Mouse (Mus musculus) thymus, postnatal 25 days (tissue): ENCODE data around the gene Cdhr1.
"Not testable (repeated sequence)": the region's sequence is repeated elsewhere in the genome, so short reads cannot be mapped to it uniquely, and the experiment has no call there.

Experiments used
- DNase-seq: peaks from one replicate; pipeline ENCODE4 v3.0.0; 2022

Cdhr1 gene

GRCm38 (mm10) chr14:37097956-37098530 lies at the start of gene Cdhr1:
TSS of gene Cdhr1 (minus strand) at chr14:37098347.
- no peak for DNase-seq

GRCm38 (mm10) chr14:37139051-37139710 lies 41.0 kb upstream of the Cdhr1 start:
- DNase-seq: no peak

GRCm38 (mm10) chr14:37137596-37137995 lies 39.4 kb upstream of the Cdhr1 start:
- DNase-seq: not testable (repeated sequence)

GRCm38 (mm10) chr14:37136110-37136509 lies 38.0 kb upstream of the Cdhr1 start:
- no peak for DNase-seq

- no peak for DNase-seq
Measured at GRCm38 (mm10) chr14:37135671-37136070, 37.5 kb upstream of the Cdhr1 start.

- DNase-seq: peak; percentile 97
Measured at GRCm38 (mm10) chr14:37135127-37135593, 37.0 kb upstream of the Cdhr1 start, which contains the start of gene Ghitm. TSS of gene Ghitm (minus strand) at chr14:37135272.

- no peak for DNase-seq
Measured at GRCm38 (mm10) chr14:37134304-37135126, 36.4 kb upstream of the Cdhr1 start.

- peak; percentile 19 for DNase-seq
Measured at GRCm38 (mm10) chr14:37127652-37128051, 29.5 kb upstream of the Cdhr1 start.

GRCm38 (mm10) chr14:37119233-37119632 lies 21.1 kb upstream of the Cdhr1 start:
- no peak for DNase-seq

- DNase-seq: no peak
Measured at GRCm38 (mm10) chr14:37113922-37114321, 15.8 kb upstream of the Cdhr1 start, which contains the start of gene 2610528A11Rik. TSS of gene 2610528A11Rik (minus strand) at chr14:37114022.

GRCm38 (mm10) chr14:37112931-37113330 lies 14.8 kb upstream of the Cdhr1 start:
- no peak for DNase-seq

- no peak for DNase-seq
Measured at GRCm38 (mm10) chr14:37111371-37111770, 13.2 kb upstream of the Cdhr1 start.

- no peak for DNase-seq
Measured at GRCm38 (mm10) chr14:37110456-37110855, 12.3 kb upstream of the Cdhr1 start.

GRCm38 (mm10) chr14:37109975-37110374 lies 11.8 kb upstream of the Cdhr1 start:
- DNase-seq: no peak

- DNase-seq: no peak
Measured at GRCm38 (mm10) chr14:37109460-37109859, 11.3 kb upstream of the Cdhr1 start.

- no peak for DNase-seq
Measured at GRCm38 (mm10) chr14:37105846-37106245, 7.7 kb upstream of the Cdhr1 start.

- DNase-seq: no peak
Measured at GRCm38 (mm10) chr14:37104747-37105146, 6.6 kb upstream of the Cdhr1 start.

GRCm38 (mm10) chr14:37102484-37102883 lies 4.3 kb upstream of the Cdhr1 start:
- DNase-seq: no peak

GRCm38 (mm10) chr14:37101531-37101930 lies 3.4 kb upstream of the Cdhr1 start:
- DNase-seq: no peak

GRCm38 (mm10) chr14:37095556-37095955 lies 2.6 kb downstream of the Cdhr1 start:
- DNase-seq: no peak

GRCm38 (mm10) chr14:37094436-37094835 lies 3.7 kb downstream of the Cdhr1 start:
- no peak for DNase-seq

GRCm38 (mm10) chr14:37083755-37084154 lies 14.4 kb downstream of the Cdhr1 start:
- DNase-seq: no peak

- DNase-seq: no peak
Measured at GRCm38 (mm10) chr14:37080724-37081123, 17.4 kb downstream of the Cdhr1 start.

GRCm38 (mm10) chr14:37068516-37068915 lies 29.6 kb downstream of the Cdhr1 start:
- DNase-seq: peak; percentile 2
